Mouse (Mus musculus) intestine, embryonic 14.5 days (tissue): ENCODE data around the gene Mis12. TPM values are rescaled to one million over a fixed set of nuclear protein-coding genes. Genes with fewer than 3 reads are reported as not detected.
A peak's percentile ranks its signal among the peaks of the same experiment; 100 is the strongest.

Experiments used
- ATAC-seq: fragments of 200-750 bp; cut with Nextera tagmentation; replicated peaks from 2 replicates; pipeline ENCODE4 v1.8.0; 2017; ENCODE audit warnings: low read depth, moderate number of reproducible peaks, moderate TSS enrichment, moderate library complexity; ENCODE audit not compliant: low FRiP score, low TSS enrichment
- DNase-seq: peaks from one replicate; pipeline ENCODE4 v3.0.0-alpha.2; 2018; ENCODE audit warnings: low spot score
- H3K27ac ChIP-seq: fragments of 300-500 bp; sonication (generic); 2 replicates; pipeline ENCODE4 v1.5.1; 2014; ENCODE audit warnings: low read depth, mild to moderate bottlenecking, control low read depth
- H3K27me3 ChIP-seq: fragments of 300-500 bp; sonication (generic); replicated peaks from 2 replicates; pipeline ENCODE4 v1.6.1; 2014; ENCODE audit warnings: low read length, control low read depth; ENCODE audit not compliant: control insufficient read depth, insufficient read depth
- H3K36me3 ChIP-seq: fragments of 300-500 bp; sonication (generic); 2 replicates; pipeline ENCODE4 v1.6.1; 2014; ENCODE audit warnings: low read length, control low read depth; ENCODE audit not compliant: control insufficient read depth, insufficient read depth
- H3K4me1 ChIP-seq: fragments of 300-500 bp; sonication (generic); replicated peaks from 2 replicates; pipeline ENCODE4 v1.6.1; 2014; ENCODE audit warnings: low read length, control low read depth, mixed read lengths; ENCODE audit not compliant: control insufficient read depth, insufficient read depth
- H3K4me2 ChIP-seq: fragments of 300-500 bp; sonication (generic); 2 replicates; pipeline ENCODE4 v1.6.1; 2014; ENCODE audit warnings: low read length
- H3K4me3 ChIP-seq: fragments of 300-500 bp; sonication (generic); 2 replicates; pipeline ENCODE4 v1.5.1; 2014; ENCODE audit warnings: low read depth, low read length, control low read depth, mixed read lengths
- H3K9ac ChIP-seq: fragments of 300-500 bp; sonication (generic); 2 replicates; pipeline ENCODE4 v1.6.1; 2014; ENCODE audit warnings: mild to moderate bottlenecking, low read length
- H3K9me3 ChIP-seq: fragments of 300-500 bp; sonication (generic); 2 replicates; pipeline ENCODE4 v1.6.1; 2016; ENCODE audit warnings: low read length, control low read depth; ENCODE audit not compliant: control insufficient read depth
- WGBS: fragments of 180-500 bp; shearing (Covaris S2); extraction: QIAGEN DNeasy Blood & Tissue Kit; methylation state at CpG from one replicate; pipeline ENCODE4 v1.1.7; 2014; 5-methylcytosine and 5-hydroxymethylcytosine counted together
- polyA plus RNA-seq: library from polyadenylated mRNA; unstranded; fragments of >200 nt; fragmentation: Nextera tagmentation; extraction: Ambion mirVana; gene quantifications from 2 replicates; pipeline ENCODE4 v1.2.1, GENCODE M21; 2014

Gene Mis12
- polyA plus RNA-seq: 28.5 and 32.0 TPM in 2 replicates

DNA sequence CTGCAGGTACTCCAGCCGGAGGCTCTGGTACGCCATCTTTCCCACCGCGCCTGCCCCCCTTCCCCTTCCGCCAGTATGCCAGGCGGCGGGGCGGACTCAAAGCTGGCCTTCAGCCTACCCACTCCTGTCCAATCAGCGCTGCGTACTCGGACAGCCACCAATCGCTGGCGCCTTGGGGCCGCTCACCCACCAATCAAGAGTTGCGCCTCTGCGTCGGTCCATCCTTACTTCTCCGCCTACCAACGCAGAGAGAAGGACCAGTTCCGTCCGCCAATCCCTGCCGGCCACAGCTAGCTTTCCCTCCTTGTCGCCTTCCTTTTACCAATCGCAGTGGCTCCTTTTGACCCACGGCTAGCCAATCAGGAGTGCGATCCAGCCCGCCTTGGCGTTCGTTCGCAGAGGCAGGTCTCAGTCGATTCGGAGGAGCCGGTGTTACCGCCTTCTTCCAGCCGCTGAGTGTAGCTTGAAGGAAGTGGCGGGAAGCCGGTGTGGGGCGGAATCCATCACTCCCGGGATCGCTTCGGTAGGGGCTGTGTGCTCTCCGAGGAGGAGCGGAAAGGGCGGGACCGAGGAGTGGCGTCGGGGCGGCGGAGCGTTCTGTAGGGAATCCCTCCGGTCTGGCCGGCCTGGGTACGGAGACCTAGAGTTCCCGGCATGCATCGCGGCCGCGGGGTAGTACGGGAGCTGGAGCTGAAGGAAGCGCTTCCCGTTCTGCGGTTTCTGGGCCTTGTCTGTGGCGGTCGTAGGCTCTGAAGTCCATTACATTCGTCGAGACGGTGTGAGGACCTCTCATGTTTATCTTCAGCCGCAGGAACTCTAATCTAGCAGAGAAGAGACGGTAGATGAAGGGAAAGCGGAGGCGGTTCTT lies at the start of gene Mis12, which contains the start of gene Derl2:
Gene Mis12 (plus strand): TSS at position 411 of the 868 bp plus-strand sequence.
Gene Derl2 (minus strand): TSS at position 641 of the 868 bp plus-strand sequence.
- peak within 1 kb of the TSS; percentile 80 for H3K9ac ChIP-seq
- no peaks in the 10 kb centered on the region for H3K27me3 ChIP-seq
- H3K9me3 ChIP-seq: no peaks in the 10 kb centered on the region
- peak within 1 kb of the TSS; percentile 96 for H3K27ac ChIP-seq
- peaks cover 16% of the 10 kb centered on the region for H3K36me3 ChIP-seq
- peak within 1 kb of the TSS; percentile 68 for H3K4me3 ChIP-seq
- peaks cover 20% of the 10 kb centered on the region for H3K4me1 ChIP-seq
- under 1% methylated on average over 71 of the region's 71 CpGs for WGBS
- ATAC-seq: peak; percentile 100
- H3K4me2 ChIP-seq: peak within 1 kb of the TSS; percentile 97
- peak; percentile 97 for DNase-seq

GRCm38 (mm10) chr11:70969821-70970559 lies 49.4 kb upstream of the Mis12 start, which contains the start of the genes Nup88 and Rpain:
Gene Nup88 (minus strand): TSS chr11:70969973.
Gene Rpain (plus strand): TSS chr11:70970213.
- DNase-seq (peak; percentile 94), ATAC-seq (peak; percentile 97)
- peak within 1 kb of the TSS; percentile 82 for H3K27ac ChIP-seq
- peak within 1 kb of the TSS; percentile 73 for H3K4me2 ChIP-seq
- peak within 1 kb of the TSS; percentile 99 for H3K4me3 ChIP-seq
- WGBS: under 1% methylated on average over 43 of the region's 43 CpGs
- H3K27me3 ChIP-seq: no peaks in the 10 kb centered on the region
- peaks cover 46% of the 10 kb centered on the region for H3K36me3 ChIP-seq
- peaks cover 8% of the 10 kb centered on the region for H3K4me1 ChIP-seq
- H3K9me3 ChIP-seq: no peaks in the 10 kb centered on the region
- H3K9ac ChIP-seq: peak within 1 kb of the TSS; percentile 93

DNA sequence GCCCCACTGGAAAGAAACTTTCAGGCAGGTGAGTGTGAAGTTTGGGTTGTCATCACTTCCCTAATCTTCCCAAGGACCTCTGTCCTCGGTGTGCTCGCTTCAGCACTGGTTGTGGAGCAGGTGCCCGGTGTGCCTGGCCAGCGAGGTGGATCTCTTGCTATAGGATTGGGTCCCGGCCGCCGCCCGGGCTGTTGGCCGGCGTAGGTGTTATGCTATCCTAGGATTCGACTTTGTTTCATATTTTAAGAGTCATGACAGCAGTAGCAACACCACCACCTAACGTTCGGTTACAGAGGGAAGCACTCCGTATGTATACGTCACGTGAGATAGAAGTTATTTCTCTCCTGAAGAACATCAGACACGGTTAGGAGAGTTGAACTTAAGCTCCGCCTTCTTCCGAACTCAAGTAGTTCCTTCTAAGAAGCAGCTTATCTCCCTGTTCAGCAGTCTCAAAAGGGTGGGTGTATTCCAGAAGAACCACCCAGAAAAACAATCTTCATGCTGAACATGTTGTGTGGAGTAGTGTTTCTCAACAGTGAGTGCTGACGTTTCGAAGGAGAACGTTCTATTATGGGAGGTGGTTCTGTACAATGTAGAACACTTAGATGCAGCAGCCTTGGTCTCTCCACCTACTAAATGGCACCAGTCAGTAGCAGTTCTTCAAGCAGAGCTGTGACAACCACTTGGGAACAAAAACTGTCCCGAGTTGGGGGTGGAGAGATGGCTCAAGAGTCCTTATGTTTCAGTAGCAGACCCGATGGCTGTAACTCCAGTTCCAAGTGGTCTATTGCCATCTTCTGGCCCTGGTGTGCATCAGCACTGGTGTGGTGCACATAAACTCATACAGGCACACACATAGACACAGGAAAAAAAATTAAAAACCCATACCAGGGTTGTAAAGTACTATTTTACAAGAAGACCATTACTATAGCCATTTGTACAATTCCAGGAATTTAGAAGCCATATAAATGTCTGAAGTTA lies 48.6 kb upstream of the Mis12 start:
- peak overlapping the region; percentile 53 for H3K4me2 ChIP-seq
- peak; percentile 51 for ATAC-seq
- H3K4me3 ChIP-seq: peak overlapping the region; percentile 99
- H3K27ac ChIP-seq: peak overlapping the region; percentile 82
- peaks cover 46% of the 10 kb centered on the region for H3K36me3 ChIP-seq
- no peaks in the 10 kb centered on the region for H3K9me3 ChIP-seq
- no peak for DNase-seq
- peaks cover 8% of the 10 kb centered on the region for H3K4me1 ChIP-seq
- no peaks in the 10 kb centered on the region for H3K27me3 ChIP-seq
- WGBS: 16% methylated on average over 24 of the region's 24 CpGs
- H3K9ac ChIP-seq: peak overlapping the region; percentile 93

DNA sequence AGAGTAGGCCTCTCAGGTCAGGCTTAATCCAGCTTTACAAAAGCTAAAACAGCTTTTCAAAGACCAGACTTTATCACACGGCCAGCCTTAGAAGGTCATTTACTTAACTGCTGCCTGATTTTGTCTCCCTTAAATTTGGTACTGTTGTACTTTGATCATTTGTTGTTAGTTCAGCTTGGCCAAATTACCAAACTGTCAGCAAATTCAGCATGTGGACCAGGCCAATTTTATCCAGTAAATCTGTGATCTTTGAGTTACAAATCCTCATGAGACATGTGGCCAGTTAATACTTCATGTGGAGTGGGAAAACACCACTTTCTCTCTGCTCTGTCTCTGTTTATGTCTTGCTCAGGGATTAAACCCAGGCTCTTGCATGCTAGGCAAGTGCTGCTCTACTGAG lies 46.8 kb upstream of the Mis12 start:
- H3K4me2 ChIP-seq: no peak overlapping the region
- peaks cover 8% of the 10 kb centered on the region for H3K4me1 ChIP-seq
- H3K27me3 ChIP-seq: no peaks in the 10 kb centered on the region
- 66% methylated on average over 1 of the region's 1 CpGs for WGBS
- no peak overlapping the region for H3K9ac ChIP-seq
- no peaks in the 10 kb centered on the region for H3K9me3 ChIP-seq
- no peak overlapping the region for H3K27ac ChIP-seq
- no peak overlapping the region for H3K4me3 ChIP-seq
- ATAC-seq (no peak), DNase-seq (no peak)
- peaks cover 56% of the 10 kb centered on the region for H3K36me3 ChIP-seq

DNA sequence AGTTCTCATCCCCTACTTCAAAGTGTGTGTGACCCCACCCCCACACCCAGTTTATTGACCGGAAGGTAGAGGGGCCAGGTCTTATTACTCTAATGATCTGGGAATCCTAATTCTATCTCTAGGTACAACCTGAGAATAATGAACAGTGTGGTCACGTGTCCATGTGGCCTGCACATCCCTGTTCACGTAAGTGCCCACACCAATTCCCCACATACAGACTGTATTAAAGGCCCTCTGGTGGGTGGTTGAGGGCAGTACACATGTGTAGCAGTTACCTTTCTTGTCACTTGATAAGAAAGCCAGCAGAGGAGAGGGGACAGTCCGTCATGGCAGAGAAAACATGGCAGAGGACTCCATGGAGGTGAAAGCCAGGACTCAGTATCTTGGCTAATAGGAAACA lies 45.5 kb upstream of the Mis12 start:
- no peak overlapping the region for H3K9ac ChIP-seq
- ATAC-seq: no peak
- H3K27me3 ChIP-seq: no peaks in the 10 kb centered on the region
- 74% methylated on average over 4 of the region's 4 CpGs for WGBS
- peaks cover 69% of the 10 kb centered on the region for H3K36me3 ChIP-seq
- H3K9me3 ChIP-seq: no peaks in the 10 kb centered on the region
- no peak for DNase-seq
- H3K4me3 ChIP-seq: no peak overlapping the region
- no peak overlapping the region for H3K27ac ChIP-seq
- H3K4me2 ChIP-seq: no peak overlapping the region
- no peaks in the 10 kb centered on the region for H3K4me1 ChIP-seq

- H3K9me3 ChIP-seq: no peaks in the 10 kb centered on the region
- 71% methylated on average over 2 of the region's 2 CpGs for WGBS
- H3K4me2 ChIP-seq: no peak overlapping the region
- ATAC-seq: no peak
- H3K27ac ChIP-seq: no peak overlapping the region
- peaks cover 82% of the 10 kb centered on the region for H3K36me3 ChIP-seq
- no peak overlapping the region for H3K4me3 ChIP-seq
- no peak for DNase-seq
- H3K9ac ChIP-seq: no peak overlapping the region
- H3K4me1 ChIP-seq: no peaks in the 10 kb centered on the region
- no peaks in the 10 kb centered on the region for H3K27me3 ChIP-seq
Observed at GRCm38 (mm10) chr11:70975193-70975592, 44.2 kb upstream of the Mis12 start.

DNA sequence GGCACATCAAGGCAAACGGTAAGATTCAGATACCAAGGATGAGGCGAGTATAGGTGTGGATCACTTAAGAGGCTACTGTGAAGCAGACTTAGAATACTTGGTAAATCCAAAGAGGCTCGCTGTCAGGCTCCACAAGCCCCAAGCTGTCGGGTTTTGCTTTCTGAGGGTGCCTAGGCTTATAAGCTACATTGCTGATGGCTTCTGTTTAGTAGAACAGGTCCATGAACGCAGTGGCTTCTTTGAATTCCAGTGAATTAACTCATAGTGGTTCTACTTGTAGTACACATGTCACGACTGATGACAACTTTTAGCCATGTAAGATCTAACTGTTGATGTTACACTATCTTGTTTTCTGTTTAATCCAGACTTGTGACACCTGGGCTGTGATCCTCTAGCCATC lies 42.1 kb upstream of the Mis12 start:
- Histone ChIP-seq H3K4me3 (no peak overlapping the region), H3K36me3 (peaks cover 87% of the 10 kb centered on the region), H3K9me3 (no peaks in the 10 kb centered on the region), H3K4me2 (no peak overlapping the region), H3K4me1 (peaks cover 6% of the 10 kb centered on the region), H3K27me3 (no peaks in the 10 kb centered on the region), H3K27ac (no peak overlapping the region), H3K9ac (no peak overlapping the region)
- WGBS: 81% methylated on average over 6 of the region's 6 CpGs
- ATAC-seq (no peak), DNase-seq (no peak)

GRCm38 (mm10) chr11:70980232-70980631 lies 39.2 kb upstream of the Mis12 start:
- Histone ChIP-seq H3K4me2 (no peak overlapping the region), H3K9me3 (no peaks in the 10 kb centered on the region), H3K27ac (no peak overlapping the region), H3K27me3 (no peaks in the 10 kb centered on the region), H3K9ac (no peak overlapping the region), H3K36me3 (peaks cover 66% of the 10 kb centered on the region), H3K4me3 (no peak overlapping the region), H3K4me1 (peaks cover 6% of the 10 kb centered on the region)
- ATAC-seq (no peak), DNase-seq (no peak)
- 89% methylated on average over 6 of the region's 6 CpGs for WGBS
